Mouse (Mus musculus) lung, embryonic 16.5 days (tissue): ENCODE results near the gene Ryr2. TPM values are rescaled to one million over a fixed set of nuclear protein-coding genes. Genes with fewer than 3 reads are reported as not detected.

Source experiments
- ATAC-seq: fragments of 200-750 bp; cut with Nextera tagmentation; 2 replicates; pipeline ENCODE4 v1.8.0; 2017; ENCODE audit warnings: low read depth, mild to moderate bottlenecking, moderate library complexity
- H3K27ac ChIP-seq: fragments of 300-500 bp; sonication (generic); 2 replicates; pipeline ENCODE4 v1.5.1; 2014; ENCODE audit warnings: mild to moderate bottlenecking, control low read depth, low read length
- H3K27me3 ChIP-seq: fragments of 300-500 bp; sonication (generic); 2 replicates; pipeline ENCODE4 v1.6.1; 2014; ENCODE audit warnings: low read depth, low read length, mixed read lengths; ENCODE audit not compliant: control insufficient read depth, insufficient read depth
- H3K36me3 ChIP-seq: fragments of 300-500 bp; sonication (generic); 2 replicates; pipeline ENCODE4 v1.6.1; 2014; ENCODE audit warnings: low read length; ENCODE audit not compliant: control insufficient read depth, insufficient read depth
- H3K4me1 ChIP-seq: fragments of 300-500 bp; sonication (generic); replicated peaks from 2 replicates; pipeline ENCODE4 v1.6.1; 2014; ENCODE audit warnings: low read length, mixed read lengths; ENCODE audit not compliant: control insufficient read depth, insufficient read depth
- H3K4me2 ChIP-seq: fragments of 300-500 bp; sonication (generic); 2 replicates; pipeline ENCODE4 v1.6.1; 2014; ENCODE audit warnings: low read depth, low read length, control low read depth
- H3K4me3 ChIP-seq: fragments of 300-500 bp; sonication (generic); 2 replicates; pipeline ENCODE4 v1.5.1; 2014; ENCODE audit warnings: mild to moderate bottlenecking, low read length, control low read depth
- H3K9ac ChIP-seq: fragments of 300-500 bp; sonication (generic); 2 replicates; pipeline ENCODE4 v1.6.1; 2014; ENCODE audit warnings: low read length, control low read depth
- H3K9me3 ChIP-seq: fragments of 300-500 bp; sonication (generic); 2 replicates; pipeline ENCODE4 v1.6.1; 2016; ENCODE audit warnings: low read length; ENCODE audit not compliant: control insufficient read depth
- WGBS: fragments of 180-500 bp; shearing (Covaris S2); extraction: QIAGEN DNeasy Blood & Tissue Kit; methylation state at CpG from one replicate; pipeline ENCODE4 v1.1.7; 2014; 5-methylcytosine and 5-hydroxymethylcytosine counted together
- polyA plus RNA-seq: library from polyadenylated mRNA; unstranded; fragments of >200 nt; fragmentation: Nextera tagmentation; extraction: Ambion mirVana; gene quantifications from 2 replicates; pipeline ENCODE4 v1.2.1, GENCODE M21; 2015

Ryr2 gene
- polyA plus RNA-seq, 1 experiment from 2014 or later = 1.5 TPM

- no peaks in the 10 kb centered on the region for H3K9me3 ChIP-seq
- ATAC-seq = no peak
- no peaks in the 10 kb centered on the region for H3K4me1 ChIP-seq
- no peak overlapping the region for H3K9ac ChIP-seq
- WGBS = 88% methylated on average over 8 of the region's 8 CpGs
- no peak overlapping the region for H3K27ac ChIP-seq
- no peaks in the 10 kb centered on the region for H3K27me3 ChIP-seq
- no peaks in the 10 kb centered on the region for H3K36me3 ChIP-seq
- no peak overlapping the region for H3K4me2 ChIP-seq
- H3K4me3 ChIP-seq = no peak overlapping the region
These were observed 334.6 kb downstream of the Ryr2 start for GRCm38 (mm10) chr13:11772173-11772572.

GRCm38 (mm10) chr13:11766899-11767298 lies 339.8 kb downstream of the Ryr2 start:
- 54% methylated on average over 2 of the region's 2 CpGs for WGBS
- Histone ChIP-seq H3K4me2 (no peak overlapping the region), H3K27ac (no peak overlapping the region), H3K36me3 (no peaks in the 10 kb centered on the region), H3K27me3 (no peaks in the 10 kb centered on the region), H3K9ac (no peak overlapping the region), H3K9me3 (peaks cover 2% of the 10 kb centered on the region; the same call in 1 of the 2 replicates), H3K4me1 (no peaks in the 10 kb centered on the region), H3K4me3 (no peak overlapping the region)
- ATAC-seq = no peak

DNA sequence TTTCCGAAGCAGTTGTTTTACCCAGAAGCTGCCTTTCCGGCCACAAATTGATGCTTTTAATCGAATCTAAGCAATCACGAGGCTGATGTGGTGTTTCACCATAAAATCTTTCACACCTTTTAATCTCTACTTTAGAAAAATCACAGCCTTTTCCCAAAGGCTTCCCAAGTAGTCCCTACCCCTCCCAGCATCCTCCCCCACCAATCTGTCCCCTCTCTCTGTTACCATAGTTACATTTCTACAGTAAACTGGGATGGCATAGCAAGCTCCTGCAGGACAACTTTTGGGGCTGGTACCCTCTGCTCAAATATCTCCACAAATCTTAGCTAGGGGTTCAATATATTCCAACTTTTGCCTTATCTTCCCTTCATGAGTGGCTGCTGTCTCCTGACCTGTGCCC lies 342.8 kb downstream of the Ryr2 start:
- H3K4me3 ChIP-seq = no peak overlapping the region
- no peaks in the 10 kb centered on the region for H3K27me3 ChIP-seq
- H3K9ac ChIP-seq = no peak overlapping the region
- no peaks in the 10 kb centered on the region for H3K4me1 ChIP-seq
- no peak for ATAC-seq
- peaks cover 2% of the 10 kb centered on the region; the same call in 1 of the 2 replicates for H3K9me3 ChIP-seq
- no peak overlapping the region for H3K4me2 ChIP-seq
- H3K36me3 ChIP-seq = no peaks in the 10 kb centered on the region
- WGBS = 75% methylated on average over 4 of the region's 4 CpGs
- no peak overlapping the region for H3K27ac ChIP-seq

DNA sequence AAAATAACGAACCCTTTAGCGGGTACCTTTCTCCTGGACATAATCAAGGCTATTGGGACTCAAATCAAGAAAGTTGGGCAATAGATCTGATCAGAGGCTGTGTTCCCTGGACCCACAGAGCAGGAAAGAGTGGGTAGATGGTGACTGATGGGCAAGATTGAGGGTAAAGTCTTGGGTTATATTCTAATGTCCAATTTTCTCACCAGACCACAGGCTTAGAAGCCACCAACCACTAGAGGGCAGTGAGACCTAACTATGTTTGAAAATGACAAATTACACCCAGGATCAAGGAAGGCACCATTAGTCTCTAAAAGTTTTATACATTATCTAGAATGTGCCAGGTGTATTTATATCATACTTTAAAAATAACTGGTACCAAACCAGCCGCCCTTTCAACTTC lies 343.6 kb downstream of the Ryr2 start:
- H3K27ac ChIP-seq = no peak overlapping the region
- WGBS = 55% methylated on average over 3 of the region's 3 CpGs
- H3K36me3 ChIP-seq = no peaks in the 10 kb centered on the region
- no peaks in the 10 kb centered on the region for H3K27me3 ChIP-seq
- no peaks in the 10 kb centered on the region for H3K4me1 ChIP-seq
- peaks cover 2% of the 10 kb centered on the region; the same call in 1 of the 2 replicates for H3K9me3 ChIP-seq
- no peak for ATAC-seq
- H3K9ac ChIP-seq = no peak overlapping the region
- no peak overlapping the region for H3K4me2 ChIP-seq
- H3K4me3 ChIP-seq = no peak overlapping the region

- H3K27ac ChIP-seq = no peak overlapping the region
- 64% methylated on average over 7 of the region's 7 CpGs for WGBS
- H3K4me1 ChIP-seq = no peaks in the 10 kb centered on the region
- no peaks in the 10 kb centered on the region for H3K9me3 ChIP-seq
- no peaks in the 10 kb centered on the region for H3K36me3 ChIP-seq
- H3K9ac ChIP-seq = no peak overlapping the region
- ATAC-seq = no peak
- H3K27me3 ChIP-seq = no peaks in the 10 kb centered on the region
- no peak overlapping the region for H3K4me3 ChIP-seq
- no peak overlapping the region for H3K4me2 ChIP-seq
These were observed 348.9 kb downstream of the Ryr2 start for GRCm38 (mm10) chr13:11757894-11758293.

GRCm38 (mm10) chr13:11745479-11745878 lies 361.3 kb downstream of the Ryr2 start:
- no peak overlapping the region for H3K9ac ChIP-seq
- H3K27ac ChIP-seq = no peak overlapping the region
- H3K9me3 ChIP-seq = no peaks in the 10 kb centered on the region
- no peaks in the 10 kb centered on the region for H3K4me1 ChIP-seq
- 85% methylated on average over 9 of the region's 9 CpGs for WGBS
- no peak overlapping the region for H3K4me3 ChIP-seq
- no peaks in the 10 kb centered on the region for H3K36me3 ChIP-seq
- H3K4me2 ChIP-seq = no peak overlapping the region
- no peak for ATAC-seq
- H3K27me3 ChIP-seq = no peaks in the 10 kb centered on the region

DNA sequence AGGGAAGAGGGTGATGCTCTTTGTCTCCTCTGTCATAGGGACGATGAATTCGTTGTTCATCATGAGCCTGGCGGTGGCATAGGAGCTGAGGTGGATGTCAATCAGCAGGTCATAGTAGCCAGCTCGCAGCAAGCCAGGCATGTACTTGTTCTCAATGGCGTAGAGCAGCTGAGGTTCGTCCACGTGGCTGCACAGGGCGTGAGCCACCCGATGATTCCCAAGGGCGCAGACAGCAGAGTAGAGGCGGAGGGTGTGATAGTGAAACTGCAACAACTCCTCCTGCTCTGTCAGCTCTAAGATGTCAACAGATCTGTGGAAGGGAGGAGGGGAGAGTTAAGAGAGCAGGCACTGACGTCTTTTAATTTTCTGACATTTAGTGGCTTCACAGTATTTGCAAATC lies 368.5 kb downstream of the Ryr2 start:
- no peak overlapping the region for H3K9ac ChIP-seq
- 85% methylated on average over 12 of the region's 12 CpGs for WGBS
- H3K9me3 ChIP-seq = no peaks in the 10 kb centered on the region
- H3K4me3 ChIP-seq = no peak overlapping the region
- H3K27me3 ChIP-seq = no peaks in the 10 kb centered on the region
- no peak overlapping the region for H3K27ac ChIP-seq
- no peaks in the 10 kb centered on the region for H3K4me1 ChIP-seq
- no peak overlapping the region for H3K4me2 ChIP-seq
- H3K36me3 ChIP-seq = no peaks in the 10 kb centered on the region
- ATAC-seq = no peak

DNA sequence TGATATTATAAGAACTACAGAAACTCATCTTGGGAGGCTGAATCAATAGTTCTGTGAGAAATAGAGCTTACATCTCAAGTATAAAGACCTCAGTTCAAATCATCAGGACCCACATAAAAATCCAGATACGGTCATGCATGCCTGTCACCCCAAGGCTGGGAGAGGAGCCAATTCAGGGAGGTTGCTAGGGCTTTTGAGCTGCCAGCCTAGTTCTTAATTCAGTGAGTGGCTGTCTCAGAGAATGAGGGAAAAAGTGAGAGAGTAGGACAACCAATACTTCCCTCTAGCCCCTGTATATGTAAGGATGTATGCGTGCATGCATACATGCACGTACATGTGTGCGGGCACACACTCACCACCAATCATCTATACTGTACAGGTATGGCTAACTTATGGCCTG lies 390.5 kb downstream of the Ryr2 start:
- Histone ChIP-seq H3K4me2 (no peak overlapping the region), H3K4me3 (no peak overlapping the region), H3K27ac (no peak overlapping the region), H3K9ac (no peak overlapping the region), H3K27me3 (no peaks in the 10 kb centered on the region), H3K4me1 (no peaks in the 10 kb centered on the region), H3K36me3 (no peaks in the 10 kb centered on the region), H3K9me3 (no peaks in the 10 kb centered on the region)
- whole genome bisulfite sequencing = 86% methylated on average over 4 of the region's 4 CpGs
- no peak for ATAC-seq

GRCm38 (mm10) chr13:11709708-11710471 lies 396.9 kb downstream of the Ryr2 start:
- 42% methylated on average over 7 of the region's 7 CpGs for WGBS
- peak; percentile 91 for ATAC-seq
- Histone ChIP-seq H3K4me1 (no peaks in the 10 kb centered on the region), H3K4me2 (no peak overlapping the region), H3K27me3 (no peaks in the 10 kb centered on the region), H3K9me3 (no peaks in the 10 kb centered on the region), H3K36me3 (no peaks in the 10 kb centered on the region), H3K9ac (no peak overlapping the region), H3K4me3 (no peak overlapping the region), H3K27ac (no peak overlapping the region)
